Comparison of ENCODE assay signal across 8 mouse cellular contexts in the genomic region with DNA sequence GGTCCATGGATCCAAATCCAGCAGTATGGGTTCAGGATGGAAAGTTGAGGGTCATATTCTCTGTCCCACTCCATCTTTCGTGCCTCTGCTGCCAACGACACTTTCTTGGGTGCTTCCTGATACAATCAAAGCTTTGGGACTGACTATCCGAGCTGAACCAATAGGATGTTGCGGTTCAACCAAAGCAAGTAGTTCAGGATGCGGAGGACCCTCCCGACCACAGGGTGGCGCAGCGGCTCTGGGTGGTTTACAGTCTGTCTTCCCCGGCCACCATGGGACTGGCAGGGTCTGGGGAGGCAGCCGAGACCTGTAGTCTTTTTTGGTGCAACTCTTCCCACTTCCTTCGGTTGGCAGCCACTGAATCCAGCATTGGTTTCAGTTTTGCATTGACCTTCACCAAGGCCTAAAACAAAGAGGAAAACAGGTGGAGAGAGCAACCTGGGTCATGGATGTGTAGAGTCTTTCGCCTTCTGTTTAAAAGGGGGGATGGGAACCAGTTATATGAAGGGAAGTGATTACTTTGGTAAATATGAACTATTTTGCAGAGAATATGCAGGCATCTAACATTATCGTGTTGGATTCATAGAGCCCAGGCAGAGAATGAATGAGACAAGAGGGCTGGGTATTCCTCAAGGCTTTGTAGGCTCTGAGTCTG. TPM values are rescaled to one million over a fixed set of nuclear protein-coding genes. Genes with fewer than 3 reads are reported as not detected.
DNase-seq lines count a peak whose midpoint lies in the region; ATAC-seq and TF ChIP-seq lines count a peak whose summit lies in the region.

No protein-coding gene starts in this region.

- H3K4me1 ChIP-seq in kidney, embryonic 15.5 days = peaks cover 31% of the 10 kb centered on the region
- H3K4me1 ChIP-seq in hindbrain, postnatal 0 days (ENCODE audit: insufficient read depth, low read length) = no peaks in the 10 kb centered on the region
- peaks cover 50% of the 10 kb centered on the region for H3K4me1 ChIP-seq in limb, embryonic 14.5 days (ENCODE audit: control insufficient read depth, insufficient read depth, low read length)
- H3K4me1 ChIP-seq in neural tube, embryonic 11.5 days (ENCODE audit: control insufficient read depth, insufficient read depth, low read length) = peaks cover 28% of the 10 kb centered on the region
- peaks cover 5% of the 10 kb centered on the region for H3K4me1 ChIP-seq in testis, adult 2 months (ENCODE audit: control insufficient read depth, insufficient read depth, low read length)

- TF ChIP-seq CTCF in gastrocnemius, adult 2 months (IDR thresholded peaks at IDR 0.05) = peak; percentile 79
- peak; percentile 77 for TF ChIP-seq CTCF in hindbrain, postnatal 0 days (IDR thresholded peaks at IDR 0.05; ENCODE audit: low read depth)
- peak; percentile 84 for TF ChIP-seq CTCF in testis, adult 2 months (IDR thresholded peaks at IDR 0.05; ENCODE audit: control insufficient read depth, insufficient read depth, insufficient replicate concordance, low read depth, low read length)

- intact Hi-C loops in gastrocnemius, adult 2 months (cut with DNase I) = loop anchor here (2.0 kb wide), 1 partner anchor 80 kb away; no protein-coding TSS in a partner anchor

- no peaks in the 10 kb centered on the region for H3K36me3 ChIP-seq in kidney, embryonic 15.5 days
- H3K36me3 ChIP-seq in hindbrain, postnatal 0 days (ENCODE audit: insufficient read depth, low read length) = no peaks in the 10 kb centered on the region
- no peaks in the 10 kb centered on the region for H3K36me3 ChIP-seq in limb, embryonic 14.5 days (ENCODE audit: control insufficient read depth, insufficient read depth, low read length)
- no peaks in the 10 kb centered on the region for H3K36me3 ChIP-seq in neural tube, embryonic 11.5 days (ENCODE audit: control insufficient read depth, insufficient read depth, low read length)
- H3K36me3 ChIP-seq in testis, adult 2 months (ENCODE audit: control insufficient read depth, insufficient read depth, low read length) = no peaks in the 10 kb centered on the region

- no peak for ATAC-seq in kidney, embryonic 15.5 days (replicated peaks; ENCODE audit: low FRiP score)
- peak; percentile 60 for ATAC-seq in hindbrain, postnatal 0 days
- no peak for ATAC-seq in limb, embryonic 14.5 days (ENCODE audit: low FRiP score, low read depth)
- no peak for ATAC-seq in neural tube, embryonic 11.5 days (ENCODE audit: insufficient read depth, low FRiP score, low TSS enrichment)

- no peak overlapping the region for H3K9ac ChIP-seq in kidney, embryonic 15.5 days
- no peak overlapping the region for H3K9ac ChIP-seq in hindbrain, postnatal 0 days (replicated peaks; ENCODE audit: low read length)
- no peak overlapping the region for H3K9ac ChIP-seq in limb, embryonic 14.5 days (ENCODE audit: low read depth, low read length, severe bottlenecking)
- no peak overlapping the region for H3K9ac ChIP-seq in neural tube, embryonic 11.5 days (ENCODE audit: low read length)

- TF ChIP-seq POLR2A in limb, embryonic 14.5 days (IDR thresholded peaks at IDR 0.05; ENCODE audit: borderline replicate concordance, extremely low read depth, insufficient read depth, insufficient read length) = no peak
- no peak for TF ChIP-seq POLR2A in testis, adult 2 months (IDR thresholded peaks at IDR 0.05; ENCODE audit: control insufficient read depth, low read depth, low read length)

- H3K27me3 ChIP-seq in kidney, embryonic 15.5 days = no peaks in the 10 kb centered on the region
- no peaks in the 10 kb centered on the region for H3K27me3 ChIP-seq in hindbrain, postnatal 0 days (ENCODE audit: insufficient read depth, low read length)
- no peaks in the 10 kb centered on the region for H3K27me3 ChIP-seq in limb, embryonic 14.5 days (ENCODE audit: control insufficient read depth, insufficient read depth, low read length)
- H3K27me3 ChIP-seq in neural tube, embryonic 11.5 days (ENCODE audit: control insufficient read depth, insufficient read depth, low read length) = no peaks in the 10 kb centered on the region
- no peaks in the 10 kb centered on the region for H3K27me3 ChIP-seq in testis, adult 2 months (ENCODE audit: control insufficient read depth, insufficient read depth, low read length)

- no peak overlapping the region for H3K27ac ChIP-seq in kidney, embryonic 15.5 days
- no peak overlapping the region for H3K27ac ChIP-seq in gastrocnemius, adult 2 months
- no peak overlapping the region for H3K27ac ChIP-seq in hindbrain, postnatal 0 days
- H3K27ac ChIP-seq in limb, embryonic 14.5 days (replicated peaks; ENCODE audit: low read depth, low read length) = 0 out of 2 replicates have a peak overlapping the region, but pooled peaks have one; percentile 28
- H3K27ac ChIP-seq in neural tube, embryonic 11.5 days (ENCODE audit: low read depth, low read length) = no peak overlapping the region
- no peak overlapping the region for H3K27ac ChIP-seq in testis, adult 2 months (ENCODE audit: control insufficient read depth, insufficient read depth, low read depth, low read length)

- no peak overlapping the region for H3K4me3 ChIP-seq in kidney, embryonic 15.5 days (replicated peaks)
- peak overlapping the region; percentile 34 for H3K4me3 ChIP-seq in gastrocnemius, adult 2 months
- H3K4me3 ChIP-seq in hindbrain, postnatal 0 days (ENCODE audit: low read length) = no peak overlapping the region
- H3K4me3 ChIP-seq in limb, embryonic 14.5 days (replicated peaks; ENCODE audit: low read length) = no peak overlapping the region
- H3K4me3 ChIP-seq in neural tube, embryonic 11.5 days (ENCODE audit: low read depth, low read length) = no peak overlapping the region
- H3K4me3 ChIP-seq in testis, adult 2 months (ENCODE audit: control insufficient read depth, low read depth, low read length) = no peak overlapping the region

- WGBS in kidney, embryonic 15.5 days = 56% methylated on average over 13 of the region's 13 CpGs
- 51% methylated on average over 13 of the region's 13 CpGs for WGBS in hindbrain, postnatal 0 days
- WGBS in limb, embryonic 14.5 days = 51% methylated on average over 13 of the region's 13 CpGs
- WGBS in neural tube, embryonic 11.5 days = 44% methylated on average over 13 of the region's 13 CpGs

- no peak overlapping the region for H3K4me2 ChIP-seq in kidney, embryonic 15.5 days
- no peak overlapping the region for H3K4me2 ChIP-seq in hindbrain, postnatal 0 days (ENCODE audit: low read depth, low read length)
- no peak overlapping the region for H3K4me2 ChIP-seq in limb, embryonic 14.5 days (replicated peaks; ENCODE audit: low read depth, low read length, severe bottlenecking)
- no peak overlapping the region for H3K4me2 ChIP-seq in neural tube, embryonic 11.5 days (ENCODE audit: low read depth)

- DNase-seq in kidney, adult 18-20 months = peak; percentile 71
- peak; percentile 42 for DNase-seq in cerebellum, adult 11 months
- DNase-seq in gastrocnemius, adult 2 months = peak; percentile 78
- peak; percentile 70 for DNase-seq in hindbrain, postnatal 0 days (ENCODE audit: low spot score)
- DNase-seq in limb, embryonic 14.5 days (ENCODE audit: low spot score) = peak; percentile 57
- DNase-seq in neural tube, embryonic 11.5 days (ENCODE audit: low spot score) = peak; percentile 77

- H3K9me3 ChIP-seq in kidney, embryonic 15.5 days (replicated peaks) = no peaks in the 10 kb centered on the region
- no peaks in the 10 kb centered on the region for H3K9me3 ChIP-seq in hindbrain, postnatal 0 days (ENCODE audit: low read length)
- no peaks in the 10 kb centered on the region for H3K9me3 ChIP-seq in limb, embryonic 14.5 days (ENCODE audit: control insufficient read depth, low read length)
- H3K9me3 ChIP-seq in neural tube, embryonic 11.5 days (ENCODE audit: control insufficient read depth, low read length) = no peaks in the 10 kb centered on the region

RNA-seq across cellular contexts. Expression of gene Ttc30a1, which starts 9.2 kb away (rescaled TPM):
- polyA plus RNA-seq in kidney, embryonic 15.5 days (2015; fragmentation: Nextera tagmentation; extraction: Ambion mirVana) = 8.2 and 9.2 TPM in 2 replicates
- 1 to 10 TPM; 1.1 to 1.6 TPM for total RNA-seq in gastrocnemius, adult 2 months (2021)
- 8.9 and 11.4 TPM in 2 replicates for total RNA-seq in hindbrain, postnatal 0 days (2014; rRNA removed)
- 4.6 and 4.8 TPM in 2 replicates for polyA plus RNA-seq in hindbrain, postnatal 0 days (2015; fragmentation: Nextera tagmentation; extraction: Ambion mirVana)
- polyA plus RNA-seq in limb, embryonic 14.5 days (2012; rRNA removed) = 6.9 TPM in 2 replicates
- 5.9 and 6.7 TPM in 2 replicates for polyA plus RNA-seq in limb, embryonic 14.5 days (2014; fragmentation: Nextera tagmentation; extraction: Ambion mirVana)
- polyA plus RNA-seq in neural tube, embryonic 11.5 days (2014; fragmentation: Nextera tagmentation; extraction: Ambion mirVana) = 11.3 and 12.1 TPM in 2 replicates
- 12.3 and 12.4 TPM in 2 replicates for polyA plus RNA-seq in testis, adult 2 months (2012; rRNA removed)

RNA-seq across cellular contexts. Expression of gene Ttc30a2, which starts 13.0 kb away (rescaled TPM):
- 0.47 and 0.98 TPM in 2 replicates for polyA plus RNA-seq in kidney, embryonic 15.5 days (2015; fragmentation: Nextera tagmentation; extraction: Ambion mirVana)
- under 1 TPM; 0.33 to 0.38 TPM for total RNA-seq in gastrocnemius, adult 2 months (2021)
- total RNA-seq in hindbrain, postnatal 0 days (2014; rRNA removed) = 0.86 and 1.9 TPM in 2 replicates
- 0.19 and 0.38 TPM in 2 replicates for polyA plus RNA-seq in hindbrain, postnatal 0 days (2015; fragmentation: Nextera tagmentation; extraction: Ambion mirVana)
- 0.35 and 0.47 TPM in 2 replicates for polyA plus RNA-seq in limb, embryonic 14.5 days (2012; rRNA removed)
- 0.30 TPM in 2 replicates for polyA plus RNA-seq in limb, embryonic 14.5 days (2014; fragmentation: Nextera tagmentation; extraction: Ambion mirVana)
- polyA plus RNA-seq in neural tube, embryonic 11.5 days (2014; fragmentation: Nextera tagmentation; extraction: Ambion mirVana) = 1.0 and 1.4 TPM in 2 replicates
- 76.5 and 77.4 TPM in 2 replicates for polyA plus RNA-seq in testis, adult 2 months (2012; rRNA removed)

RNA-seq across cellular contexts. Expression of gene Ttc30b, which starts 52.6 kb away (rescaled TPM):
- polyA plus RNA-seq in kidney, embryonic 15.5 days (2015; fragmentation: Nextera tagmentation; extraction: Ambion mirVana) = 11.8 and 12.3 TPM in 2 replicates
- 1 to 10 TPM; 2.7 to 3.0 TPM for total RNA-seq in gastrocnemius, adult 2 months (2021)
- 30.9 and 33.9 TPM in 2 replicates for total RNA-seq in hindbrain, postnatal 0 days (2014; rRNA removed)
- 16.3 and 19.2 TPM in 2 replicates for polyA plus RNA-seq in hindbrain, postnatal 0 days (2015; fragmentation: Nextera tagmentation; extraction: Ambion mirVana)
- polyA plus RNA-seq in limb, embryonic 14.5 days (2012; rRNA removed) = 7.8 and 8.4 TPM in 2 replicates
- polyA plus RNA-seq in limb, embryonic 14.5 days (2014; fragmentation: Nextera tagmentation; extraction: Ambion mirVana) = 10.8 and 11.2 TPM in 2 replicates
- 7.4 and 8.4 TPM in 2 replicates for polyA plus RNA-seq in neural tube, embryonic 11.5 days (2014; fragmentation: Nextera tagmentation; extraction: Ambion mirVana)
- polyA plus RNA-seq in testis, adult 2 months (2012; rRNA removed) = 5.2 and 5.4 TPM in 2 replicates

Comparison
In these comparisons a context has a peak if more than half of its experiments do, and no peak if none do; other contexts are left out.
1. RNA of gene Ttc30a2, which starts 13.0 kb away (polyA plus RNA-seq): 76.5 to 77.4 TPM in testis, adult 2 months; 1.0 to 1.4 TPM in neural tube, embryonic 11.5 days, 0.47 to 0.98 TPM in kidney, embryonic 15.5 days, 0.19 to 0.38 TPM in hindbrain, postnatal 0 days and 0.30 to 0.47 TPM in limb, embryonic 14.5 days; every median in the first group is over 10 times any median in the second.
2. Peak in every context shown above with its lines, with median percentiles within 50 percentile points of each other: DNase-seq and CTCF ChIP-seq.